ENCODE assay signal across 8 mouse cellular contexts in genomic region chr10:78160369-78161095, GRCm38 (mm10). TPM values are rescaled to one million over a fixed set of nuclear protein-coding genes. Genes with fewer than 3 reads are reported as not detected.
DNase-seq lines count a peak whose midpoint lies in the region; ATAC-seq lines count a peak whose summit lies in the region.

No protein-coding gene starts in this region.

- H3K27ac ChIP-seq in forebrain, embryonic 11.5 days (ENCODE audit: low read depth, low read length): no peak overlapping the region
- no peak overlapping the region for H3K27ac ChIP-seq in forebrain, embryonic 16.5 days (ENCODE audit: low read length)

- H3K4me2 ChIP-seq in forebrain, embryonic 11.5 days (ENCODE audit: low read depth, low read length, severe bottlenecking): no peak overlapping the region
- H3K4me2 ChIP-seq in forebrain, embryonic 16.5 days (ENCODE audit: low read length): no peak overlapping the region

- DNase-seq in forebrain, embryonic 11.5 days (ENCODE audit: low spot score): no peak
- peak; percentile 62 to 66 for DNase-seq in spleen, adult 18-20 months
- DNase-seq in spleen, adult 12 weeks (ENCODE audit: low spot score): no peak
- DNase-seq in thymus, postnatal 36 days: peak; percentile 74 to 78
- no peak for DNase-seq in MN1 (ENCODE audit: low spot score)
- no peak for DNase-seq in kidney, adult 18-20 months

- no peak overlapping the region for H3K4me3 ChIP-seq in forebrain, embryonic 11.5 days (ENCODE audit: low read depth, low read length)
- H3K4me3 ChIP-seq in forebrain, embryonic 16.5 days (replicated peaks; ENCODE audit: low read length): no peak overlapping the region

- H3K4me1 ChIP-seq in forebrain, embryonic 11.5 days (replicated peaks; ENCODE audit: control insufficient read depth, insufficient read depth, low read length): no peaks in the 10 kb centered on the region
- H3K4me1 ChIP-seq in forebrain, embryonic 16.5 days (replicated peaks; ENCODE audit: control insufficient read depth, insufficient read depth, low read length): peaks cover 9% of the 10 kb centered on the region

- no peaks in the 10 kb centered on the region; the same call in 1 of the 2 replicates for H3K36me3 ChIP-seq in forebrain, embryonic 11.5 days (ENCODE audit: control insufficient read depth, insufficient read depth, low read length)
- H3K36me3 ChIP-seq in forebrain, embryonic 16.5 days (ENCODE audit: control insufficient read depth, insufficient read depth): no peaks in the 10 kb centered on the region

- H3K27me3 ChIP-seq in forebrain, embryonic 11.5 days (ENCODE audit: control insufficient read depth, insufficient read depth, low read length): no peaks in the 10 kb centered on the region
- no peaks in the 10 kb centered on the region for H3K27me3 ChIP-seq in forebrain, embryonic 16.5 days (replicated peaks; ENCODE audit: control insufficient read depth, insufficient read depth, low read length)

- peak; percentile 8 for ATAC-seq in forebrain, embryonic 11.5 days (replicated peaks; ENCODE audit: low FRiP score)
- no peak for ATAC-seq in forebrain, embryonic 16.5 days
- ATAC-seq in megakaryocyte progenitor cell, adult 5-6 weeks (replicated peaks; ENCODE audit: poor library complexity): peak; percentile 35

- H3K9me3 ChIP-seq in forebrain, embryonic 11.5 days (ENCODE audit: control insufficient read depth, low read length): no peaks in the 10 kb centered on the region
- no peaks in the 10 kb centered on the region for H3K9me3 ChIP-seq in forebrain, embryonic 16.5 days (ENCODE audit: control insufficient read depth, low read length)

- WGBS in forebrain, embryonic 11.5 days: 91% methylated on average over 16 of the region's 16 CpGs
- 91% methylated on average over 16 of the region's 16 CpGs for WGBS in forebrain, embryonic 16.5 days

- H3K9ac ChIP-seq in forebrain, embryonic 11.5 days (ENCODE audit: low read length): no peak overlapping the region
- no peak overlapping the region for H3K9ac ChIP-seq in forebrain, embryonic 16.5 days (replicated peaks; ENCODE audit: low read depth, low read length)

RNA-seq across cellular contexts. Expression of gene D10Jhu81e, which starts 9.1 kb away (rescaled TPM):
- 14.0 and 16.3 TPM in 2 replicates for polyA plus RNA-seq in forebrain, embryonic 11.5 days (2014; fragmentation: Nextera tagmentation; extraction: Ambion mirVana)
- polyA plus RNA-seq in forebrain, embryonic 16.5 days (2015; fragmentation: Nextera tagmentation; extraction: Ambion mirVana): 22.9 and 29.4 TPM in 2 replicates
- 40.7 and 44.1 TPM in 2 replicates for total RNA-seq in megakaryocyte progenitor cell, adult 5-6 weeks (2015)
- 90.6 and 90.9 TPM in 2 replicates for total RNA-seq in megakaryocyte progenitor cell, adult 5-6 weeks (2017)

RNA-seq across cellular contexts. Expression of gene Pwp2, which starts 24.4 kb away (rescaled TPM):
- 23.7 and 28.4 TPM in 2 replicates for polyA plus RNA-seq in forebrain, embryonic 11.5 days (2014; fragmentation: Nextera tagmentation; extraction: Ambion mirVana)
- 24.5 TPM in 2 replicates for polyA plus RNA-seq in forebrain, embryonic 16.5 days (2015; fragmentation: Nextera tagmentation; extraction: Ambion mirVana)
- 5.6 and 7.2 TPM in 2 replicates for total RNA-seq in megakaryocyte progenitor cell, adult 5-6 weeks (2015)
- 18.6 and 27.5 TPM in 2 replicates for total RNA-seq in megakaryocyte progenitor cell, adult 5-6 weeks (2017)

Comparison
In these comparisons a context has a peak if more than half of its experiments do, and no peak if none do; other contexts are left out.
1. DNase-seq: peak in spleen, adult 18-20 months (2 of 2) and thymus, postnatal 36 days (2 of 2); none in forebrain, embryonic 11.5 days (single experiment), spleen, adult 12 weeks (single experiment), MN1 (single experiment) and kidney, adult 18-20 months (single experiment).